Mouse (Mus musculus) left cerebral cortex, postnatal 36 days (tissue): ENCODE results near the gene Dalrd3. TPM values are rescaled to one million over a fixed set of nuclear protein-coding genes. Genes with fewer than 3 reads are reported as not detected.

Source experiments
- DNase-seq, 2 experiments: peaks; one replicate each; pipeline ENCODE4 v3.0.0; 2021 to 2022; ENCODE audit warnings: low spot score in 2 of 2, mixed read lengths in 1 of 2
- intact Hi-C: fragments of 180-260 bp; cut with DNase I; formaldehyde crosslinking; loops from one replicate; pipeline ENCODE4 v1.15.1; 2025
- total RNA-seq, 2 experiments: library from RNA; stranded (reverse); gene quantifications; 2 replicates each; pipeline ENCODE4 v1.2.3; 2021

The Dalrd3 gene
- total RNA-seq = 10 to 100 TPM; 70.1 to 99.4 TPM

- peak; percentile 83 to 88 for DNase-seq
- intact Hi-C loops = loop anchor here (2.0 to 5.0 kb wide), 2 partner anchors 27 to 72 kb away; partner anchors contain the start of gene P4htm
These were observed at the start of gene Dalrd3 for GRCm38 (mm10) chr9:108569381-108570206. Gene Dalrd3, plus strand, starts transcription at chr9:108569886.

- DNase-seq = no peak
- intact Hi-C loops = no loop called here
These were observed 48.1 kb upstream of the Dalrd3 start for GRCm38 (mm10) chr9:108521604-108522003.

- intact Hi-C loops = no loop called here
- no peak for DNase-seq
These were observed 46.3 kb upstream of the Dalrd3 start for GRCm38 (mm10) chr9:108523341-108523740.

- intact Hi-C loops = no loop called here
- no peak for DNase-seq
These were observed 44.3 kb upstream of the Dalrd3 start for GRCm38 (mm10) chr9:108525400-108525799.

GRCm38 (mm10) chr9:108530954-108531353 is 38.7 kb upstream of the Dalrd3 start:
- no peak for DNase-seq
- intact Hi-C loops = no loop called here

GRCm38 (mm10) chr9:108531496-108531895 is 38.2 kb upstream of the Dalrd3 start:
- DNase-seq = no peak
- intact Hi-C loops = no loop called here

- intact Hi-C loops = no loop called here
- DNase-seq = no peak
These were observed 28.8 kb upstream of the Dalrd3 start for GRCm38 (mm10) chr9:108540846-108541245.

GRCm38 (mm10) chr9:108545986-108546385 is 23.7 kb upstream of the Dalrd3 start:
- intact Hi-C loops = no loop called here
- no peak for DNase-seq

GRCm38 (mm10) chr9:108546875-108547274 is 22.8 kb upstream of the Dalrd3 start:
- no peak for DNase-seq
- intact Hi-C loops = no loop called here

GRCm38 (mm10) chr9:108559169-108559568 is 10.5 kb upstream of the Dalrd3 start:
- DNase-seq = no peak
- intact Hi-C loops = no loop called here

GRCm38 (mm10) chr9:108560227-108560841 is 9.4 kb upstream of the Dalrd3 start, which contains the start of gene Impdh2:
Gene Impdh2, plus strand, starts transcription at chr9:108560286.
- intact Hi-C loops = no loop called here
- peak; percentile 90 to 94 for DNase-seq

- intact Hi-C loops = no loop called here
- DNase-seq = no peak
These were observed 6.0 kb upstream of the Dalrd3 start for GRCm38 (mm10) chr9:108563671-108564070.

GRCm38 (mm10) chr9:108564131-108564530 is 5.6 kb upstream of the Dalrd3 start:
- DNase-seq = no peak
- intact Hi-C loops = no loop called here

GRCm38 (mm10) chr9:108565881-108566814 is 3.5 kb upstream of the Dalrd3 start:
- DNase-seq = no peak
- intact Hi-C loops = loop anchor here (2.0 to 5.0 kb wide), 2 partner anchors 69 to 83 kb away; partner anchors contain the start of gene Arih2

GRCm38 (mm10) chr9:108566815-108567776 is 2.6 kb upstream of the Dalrd3 start, which contains the start of gene Ndufaf3:
Gene Ndufaf3, minus strand, starts transcription at chr9:108567434.
- intact Hi-C loops = loop anchor here (2.0 to 5.0 kb wide), 2 partner anchors 70 to 82 kb away; partner anchors contain the start of gene Arih2
- DNase-seq = peak; percentile 95 to 96

GRCm38 (mm10) chr9:108567931-108568419 is 1.7 kb upstream of the Dalrd3 start:
- intact Hi-C loops = loop anchor here (2.0 to 5.0 kb wide), 2 partner anchors 71 to 81 kb away; partner anchors contain the start of gene Arih2
- DNase-seq = no peak

GRCm38 (mm10) chr9:108568511-108568921 is 1.2 kb upstream of the Dalrd3 start:
- intact Hi-C loops = loop anchor here (5.0 kb wide), 1 partner anchor 71 kb away; no protein-coding TSS in a partner anchor
- DNase-seq = no peak
